Mouse (Mus musculus) hindbrain, embryonic 15.5 days (tissue): ENCODE data around the gene Sv2c. TPM values are rescaled to one million over a fixed set of nuclear protein-coding genes. Genes with fewer than 3 reads are reported as not detected.

ENCODE experiments used
- ATAC-seq: fragments of 200-750 bp; cut with Nextera tagmentation; 2 replicates; pipeline ENCODE4 v1.8.0; 2017; ENCODE audit warnings: low read depth, moderate number of reproducible peaks, moderate TSS enrichment; ENCODE audit not compliant: low FRiP score
- H3K27ac ChIP-seq: fragments of 300-500 bp; sonication (generic); replicated peaks from 2 replicates; pipeline ENCODE4 v1.5.1; 2015; ENCODE audit warnings: mild to moderate bottlenecking, inconsistent platforms
- H3K27me3 ChIP-seq: fragments of 300-500 bp; sonication (generic); 2 replicates; pipeline ENCODE4 v1.6.1; 2015; ENCODE audit warnings: control low read depth, inconsistent platforms
- H3K36me3 ChIP-seq: fragments of 300-500 bp; sonication (generic); 2 replicates; pipeline ENCODE4 v1.6.1; 2015; ENCODE audit warnings: control low read depth, inconsistent platforms
- H3K4me1 ChIP-seq: fragments of 300-500 bp; sonication (generic); replicated peaks from 2 replicates; pipeline ENCODE4 v1.6.1; 2015; ENCODE audit warnings: control low read depth, inconsistent platforms
- H3K4me2 ChIP-seq: fragments of 300-500 bp; sonication (generic); 2 replicates; pipeline ENCODE4 v1.6.1; 2015; ENCODE audit warnings: moderate library complexity, mild to moderate bottlenecking, inconsistent platforms
- H3K4me3 ChIP-seq: fragments of 300-500 bp; sonication (generic); 2 replicates; pipeline ENCODE4 v1.5.1; 2015; ENCODE audit warnings: mild to moderate bottlenecking, inconsistent platforms
- H3K9ac ChIP-seq: fragments of 300-500 bp; sonication (generic); 2 replicates; pipeline ENCODE4 v1.6.1; 2015; ENCODE audit warnings: inconsistent platforms
- H3K9me3 ChIP-seq: fragments of 300-500 bp; sonication (generic); 2 replicates; pipeline ENCODE4 v1.6.1; 2016; ENCODE audit warnings: control low read depth, inconsistent platforms
- WGBS: fragments of 180-500 bp; shearing (Covaris S2); methylation state at CpG from one replicate; pipeline ENCODE4 v1.1.7; 2015; 5-methylcytosine and 5-hydroxymethylcytosine counted together
- polyA plus RNA-seq: library from polyadenylated mRNA; unstranded; fragments of >200 nt; fragmentation: Nextera tagmentation; extraction: Ambion mirVana; gene quantifications from 2 replicates; pipeline ENCODE4 v1.2.1, GENCODE M21; 2015

Gene Sv2c
- polyA plus RNA-seq, 1 experiment from 2014 or later, result 30.2 TPM

- Histone ChIP-seq H3K9ac (no peak overlapping the region), H3K27ac (no peak overlapping the region), H3K4me2 (no peak overlapping the region), H3K36me3 (no peaks in the 10 kb centered on the region), H3K27me3 (no peaks in the 10 kb centered on the region), H3K9me3 (no peaks in the 10 kb centered on the region), H3K4me3 (no peak overlapping the region), H3K4me1 (no peaks in the 10 kb centered on the region)
- 80% methylated on average over 11 of the region's 11 CpGs for WGBS
- no peak for ATAC-seq
Observed at GRCm38 (mm10) chr13:96040275-96041042, 91.9 kb downstream of the Sv2c start.

DNA sequence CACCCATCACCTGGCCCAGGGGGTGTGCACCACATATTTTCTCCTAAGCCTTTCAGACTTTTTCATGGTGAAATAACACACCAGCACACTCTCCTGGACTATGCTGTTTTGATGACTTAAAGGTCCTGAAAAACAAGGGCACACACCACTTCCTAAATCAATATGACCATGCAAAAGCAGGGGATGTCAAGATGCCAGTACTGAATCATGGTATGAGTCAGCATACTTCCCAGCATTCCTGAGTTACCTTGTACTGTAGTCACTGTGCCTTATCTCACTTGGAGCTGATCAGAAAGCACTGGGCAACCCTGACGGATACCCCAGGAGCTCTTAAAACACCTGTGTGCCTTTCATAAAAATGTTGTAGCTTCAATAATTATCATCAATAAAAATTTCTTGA is 92.8 kb downstream of the Sv2c start:
- 92% methylated on average over 1 of the region's 1 CpGs for WGBS
- Histone ChIP-seq H3K27ac (no peak overlapping the region), H3K27me3 (no peaks in the 10 kb centered on the region), H3K4me2 (no peak overlapping the region), H3K4me1 (no peaks in the 10 kb centered on the region), H3K4me3 (no peak overlapping the region), H3K9ac (no peak overlapping the region), H3K36me3 (no peaks in the 10 kb centered on the region), H3K9me3 (no peaks in the 10 kb centered on the region)
- no peak for ATAC-seq

DNA sequence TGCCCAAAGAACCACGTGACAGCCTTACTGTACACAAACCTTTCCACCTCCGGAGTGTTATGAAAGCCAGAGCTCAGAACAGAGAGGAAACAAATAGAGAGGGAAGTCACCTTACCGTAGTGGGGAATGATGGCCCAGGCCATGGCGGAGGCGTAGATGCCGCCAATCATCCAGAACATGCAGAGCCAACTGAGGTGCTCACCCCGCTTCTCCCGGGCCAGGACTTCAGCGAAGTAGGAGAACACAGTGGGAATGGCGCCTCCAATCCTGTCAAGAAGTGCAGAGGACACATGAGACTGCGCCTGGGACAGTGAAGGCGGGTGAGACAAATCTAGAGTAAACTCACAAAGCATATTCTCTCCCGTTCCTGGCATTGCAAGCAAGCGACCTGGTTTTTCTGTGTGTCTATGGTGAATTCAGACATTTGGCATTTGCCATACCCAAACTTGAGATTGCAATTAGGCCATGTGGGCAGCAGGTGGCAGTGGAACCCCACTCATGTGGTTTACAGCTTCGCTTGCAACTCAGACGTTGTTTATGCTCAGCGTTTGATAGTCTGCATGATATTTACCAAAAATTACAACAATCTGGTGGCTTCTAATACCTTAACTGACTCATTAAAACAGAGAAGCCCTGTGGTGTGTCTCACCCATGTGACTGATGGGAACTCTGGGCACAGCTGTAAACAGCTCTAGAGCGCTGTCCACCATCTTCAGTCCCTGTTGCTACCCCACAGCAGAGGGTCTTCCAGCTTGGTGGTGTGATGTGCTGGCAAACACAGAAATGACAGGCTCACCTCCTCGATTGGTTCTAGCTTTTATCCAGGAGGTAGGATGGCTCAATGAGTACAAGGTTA is 101.8 kb downstream of the Sv2c start:
- H3K4me3 ChIP-seq, result no peak overlapping the region
- no peaks in the 10 kb centered on the region for H3K27me3 ChIP-seq
- H3K36me3 ChIP-seq, result no peaks in the 10 kb centered on the region
- no peak overlapping the region for H3K9ac ChIP-seq
- H3K9me3 ChIP-seq, result no peaks in the 10 kb centered on the region
- no peak overlapping the region for H3K27ac ChIP-seq
- no peak overlapping the region for H3K4me2 ChIP-seq
- ATAC-seq, result peak; percentile 63
- 64% methylated on average over 19 of the region's 19 CpGs for WGBS
- H3K4me1 ChIP-seq, result no peaks in the 10 kb centered on the region

- no peaks in the 10 kb centered on the region for H3K36me3 ChIP-seq
- no peaks in the 10 kb centered on the region for H3K27me3 ChIP-seq
- 50% methylated on average over 11 of the region's 11 CpGs for WGBS
- no peak overlapping the region for H3K4me3 ChIP-seq
- H3K9me3 ChIP-seq, result no peaks in the 10 kb centered on the region
- peak overlapping the region; percentile 70 for H3K27ac ChIP-seq
- no peak overlapping the region for H3K9ac ChIP-seq
- peaks cover 13% of the 10 kb centered on the region for H3K4me1 ChIP-seq
- no peak overlapping the region for H3K4me2 ChIP-seq
- ATAC-seq, result peak; percentile 83
Observed at GRCm38 (mm10) chr13:96023858-96024257, 108.5 kb downstream of the Sv2c start.

- H3K27ac ChIP-seq, result no peak overlapping the region
- no peak overlapping the region for H3K4me2 ChIP-seq
- 97% methylated on average over 3 of the region's 3 CpGs for WGBS
- H3K27me3 ChIP-seq, result no peaks in the 10 kb centered on the region
- no peaks in the 10 kb centered on the region for H3K9me3 ChIP-seq
- no peak for ATAC-seq
- H3K36me3 ChIP-seq, result no peaks in the 10 kb centered on the region
- H3K9ac ChIP-seq, result no peak overlapping the region
- H3K4me1 ChIP-seq, result peaks cover 10% of the 10 kb centered on the region
- H3K4me3 ChIP-seq, result no peak overlapping the region
Observed at GRCm38 (mm10) chr13:96015516-96015915, 116.9 kb downstream of the Sv2c start.

DNA sequence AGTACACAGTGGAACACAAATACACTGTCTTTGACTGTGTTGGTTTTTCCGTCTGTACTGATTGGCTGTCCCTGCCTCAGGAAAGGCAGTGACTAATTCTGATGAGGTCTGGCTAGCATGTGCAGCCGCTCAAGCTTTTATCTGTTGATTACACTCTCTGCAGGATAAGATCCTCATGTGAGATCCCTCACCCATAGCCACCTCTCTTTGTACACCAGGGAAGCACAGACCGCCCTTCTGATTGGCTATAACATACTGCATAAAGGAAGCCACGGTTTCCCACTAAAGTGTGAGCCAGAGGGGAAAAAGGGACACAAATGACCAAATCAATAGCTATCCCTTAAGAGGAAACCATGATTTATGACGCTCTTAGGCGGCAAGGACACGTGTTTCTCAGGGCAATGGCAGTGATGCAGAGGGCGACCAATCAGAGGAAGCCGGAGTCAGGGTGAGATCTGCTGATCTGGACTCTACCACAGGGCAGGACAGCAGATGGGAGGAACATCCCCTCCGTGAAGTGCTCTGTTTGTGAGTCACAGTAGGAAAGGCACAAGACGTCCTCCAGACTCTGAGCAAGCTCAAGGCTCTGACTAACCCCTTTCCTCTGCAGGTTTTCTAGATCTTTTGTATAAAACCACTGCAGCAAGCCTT is 121.4 kb downstream of the Sv2c start:
- Histone ChIP-seq H3K4me3 (no peak overlapping the region), H3K27ac (peak overlapping the region; percentile 46), H3K4me1 (peaks cover 24% of the 10 kb centered on the region), H3K9ac (no peak overlapping the region), H3K4me2 (peak overlapping the region; percentile 9; the same call in 1 of the 2 replicates), H3K36me3 (no peaks in the 10 kb centered on the region), H3K9me3 (no peaks in the 10 kb centered on the region), H3K27me3 (no peaks in the 10 kb centered on the region)
- WGBS, result 40% methylated on average over 11 of the region's 11 CpGs
- peak; percentile 87 for ATAC-seq

- Histone ChIP-seq H3K4me3 (no peak overlapping the region), H3K9me3 (no peaks in the 10 kb centered on the region), H3K4me2 (no peak overlapping the region), H3K27ac (peak overlapping the region; percentile 43; the same call in 1 of the 2 replicates), H3K4me1 (peaks cover 24% of the 10 kb centered on the region), H3K9ac (no peak overlapping the region), H3K27me3 (no peaks in the 10 kb centered on the region), H3K36me3 (no peaks in the 10 kb centered on the region)
- peak; percentile 66 for ATAC-seq
- WGBS, result 51% methylated on average over 9 of the region's 9 CpGs
Observed at GRCm38 (mm10) chr13:96008975-96009374, 123.4 kb downstream of the Sv2c start.

- H3K27ac ChIP-seq, result no peak overlapping the region
- H3K9me3 ChIP-seq, result no peaks in the 10 kb centered on the region
- no peak for ATAC-seq
- H3K4me2 ChIP-seq, result no peak overlapping the region
- WGBS, result 75% methylated on average over 3 of the region's 3 CpGs
- H3K4me3 ChIP-seq, result no peak overlapping the region
- H3K9ac ChIP-seq, result no peak overlapping the region
- H3K27me3 ChIP-seq, result no peaks in the 10 kb centered on the region
- peaks cover 28% of the 10 kb centered on the region for H3K4me1 ChIP-seq
- no peaks in the 10 kb centered on the region for H3K36me3 ChIP-seq
Observed at GRCm38 (mm10) chr13:96008154-96008553, 124.2 kb downstream of the Sv2c start.

DNA sequence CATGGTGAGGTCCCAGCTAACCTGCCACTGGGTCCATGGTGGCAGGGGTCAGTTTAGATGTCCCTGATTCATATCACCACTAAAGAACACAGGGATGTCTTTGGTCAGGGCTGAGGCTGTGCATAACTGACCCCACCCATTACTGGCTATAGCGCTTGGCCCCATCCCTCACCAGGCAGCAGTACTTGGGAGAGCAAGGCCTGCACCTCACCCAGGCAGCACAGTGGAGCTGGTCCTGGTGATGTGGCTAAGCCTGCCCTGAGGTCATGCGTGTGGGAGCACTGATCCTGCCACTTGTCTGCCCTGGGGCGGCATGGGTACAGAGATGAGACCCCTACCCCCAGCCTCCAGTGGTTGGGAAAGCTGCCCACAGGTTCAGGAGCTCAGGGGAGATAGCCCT is 128.8 kb downstream of the Sv2c start:
- H3K4me2 ChIP-seq, result no peak overlapping the region
- no peak overlapping the region for H3K27ac ChIP-seq
- no peak overlapping the region for H3K9ac ChIP-seq
- H3K4me3 ChIP-seq, result no peak overlapping the region
- H3K9me3 ChIP-seq, result no peaks in the 10 kb centered on the region
- no peaks in the 10 kb centered on the region for H3K27me3 ChIP-seq
- H3K4me1 ChIP-seq, result peaks cover 28% of the 10 kb centered on the region
- H3K36me3 ChIP-seq, result no peaks in the 10 kb centered on the region
- 0 out of 2 replicates have a peak, but pooled peaks have one; percentile 12 for ATAC-seq
- 92% methylated on average over 3 of the region's 3 CpGs for WGBS

DNA sequence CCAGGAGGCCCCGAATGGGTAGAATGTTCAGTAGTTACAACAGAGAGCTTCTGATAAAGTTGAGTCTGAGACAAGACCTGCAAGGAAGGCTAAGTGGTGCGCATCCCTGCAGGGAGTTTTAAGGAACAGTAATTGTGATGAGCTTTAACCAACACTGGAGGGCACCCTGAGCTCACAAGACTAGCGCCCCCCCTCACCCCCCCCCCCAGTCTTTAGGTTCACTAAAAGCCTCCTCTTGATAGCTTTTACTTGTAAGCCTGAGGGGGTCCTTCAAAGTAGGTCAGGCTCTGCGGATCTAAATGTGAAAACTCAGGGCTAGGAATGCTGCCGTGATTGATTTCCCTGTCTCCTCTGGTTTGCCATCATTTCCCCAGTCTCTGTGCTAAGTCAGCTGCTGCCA is 129.9 kb downstream of the Sv2c start:
- H3K4me2 ChIP-seq, result no peak overlapping the region
- WGBS, result 29% methylated on average over 5 of the region's 5 CpGs
- peak; percentile 60 for ATAC-seq
- no peak overlapping the region for H3K4me3 ChIP-seq
- H3K9me3 ChIP-seq, result no peaks in the 10 kb centered on the region
- no peaks in the 10 kb centered on the region for H3K27me3 ChIP-seq
- H3K36me3 ChIP-seq, result no peaks in the 10 kb centered on the region
- H3K4me1 ChIP-seq, result peaks cover 23% of the 10 kb centered on the region; the same call in 1 of the 2 replicates
- no peak overlapping the region for H3K9ac ChIP-seq
- H3K27ac ChIP-seq, result peak overlapping the region; percentile 59

DNA sequence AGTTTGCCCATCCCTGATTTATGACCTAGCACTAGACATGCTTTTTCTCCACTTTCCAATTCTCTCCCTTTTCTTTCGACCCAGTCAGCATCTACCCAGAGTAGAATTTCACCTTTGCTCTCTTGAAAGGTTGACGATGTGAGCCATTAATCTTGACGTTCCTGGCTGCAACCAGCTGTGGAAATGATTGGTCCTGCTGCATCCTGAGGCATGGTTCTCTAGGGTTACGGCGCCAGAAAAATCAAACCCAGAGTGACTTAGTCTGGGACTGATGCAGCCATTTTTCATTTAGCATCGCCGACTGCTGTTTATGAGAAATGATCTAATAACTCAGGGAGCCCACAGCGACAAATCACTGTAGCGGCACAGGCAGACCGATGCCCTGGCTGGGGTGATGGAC is 133.0 kb downstream of the Sv2c start:
- ATAC-seq, result no peak
- Histone ChIP-seq H3K4me1 (peaks cover 36% of the 10 kb centered on the region), H3K9ac (no peak overlapping the region), H3K4me2 (no peak overlapping the region), H3K36me3 (no peaks in the 10 kb centered on the region), H3K27ac (peak overlapping the region; percentile 40; the same call in 1 of the 2 replicates), H3K27me3 (no peaks in the 10 kb centered on the region), H3K9me3 (no peaks in the 10 kb centered on the region), H3K4me3 (no peak overlapping the region)
- 51% methylated on average over 10 of the region's 10 CpGs for WGBS

DNA sequence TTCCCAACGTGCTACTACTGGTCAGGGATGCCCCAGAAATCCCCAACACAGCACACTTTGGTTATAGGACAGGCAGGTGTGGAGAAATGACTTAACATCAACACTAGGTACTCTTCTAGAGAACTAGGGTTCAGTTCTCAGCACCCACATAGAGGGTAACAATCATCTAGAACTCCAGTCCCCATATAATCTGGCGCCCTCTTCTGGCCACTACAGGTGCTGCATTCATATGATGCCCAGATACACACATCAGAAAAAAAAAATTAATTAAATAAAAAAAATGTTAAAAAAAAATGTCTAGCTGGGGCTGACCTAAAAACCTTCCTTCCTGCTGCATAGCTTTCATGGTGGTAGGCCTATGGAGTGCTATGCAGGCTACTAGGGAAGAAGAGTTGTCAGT is 135.1 kb downstream of the Sv2c start:
- no peak overlapping the region for H3K4me3 ChIP-seq
- no peak overlapping the region for H3K27ac ChIP-seq
- H3K4me1 ChIP-seq, result peaks cover 23% of the 10 kb centered on the region
- 55% methylated on average over 2 of the region's 2 CpGs for WGBS
- H3K9me3 ChIP-seq, result no peaks in the 10 kb centered on the region
- no peaks in the 10 kb centered on the region for H3K27me3 ChIP-seq
- no peak for ATAC-seq
- H3K9ac ChIP-seq, result no peak overlapping the region
- H3K36me3 ChIP-seq, result no peaks in the 10 kb centered on the region
- no peak overlapping the region for H3K4me2 ChIP-seq
